Mouse (Mus musculus) bone marrow macrophage, adult 2 months (primary cell): Measurements from ENCODE around the gene Uggt1. TPM values are rescaled to one million over a fixed set of nuclear protein-coding genes. Genes with fewer than 3 reads are reported as not detected.

Source experiments
- H3K27ac ChIP-seq: 2 replicates; pipeline ENCODE4 v1.5.1; 2012; ENCODE audit warnings: low read depth, low read length; ENCODE audit not compliant: insufficient read depth
- H3K4me1 ChIP-seq: 2 replicates; pipeline ENCODE4 v1.6.1; 2012; ENCODE audit warnings: low read length; ENCODE audit not compliant: control insufficient read depth, insufficient read depth
- H3K4me3 ChIP-seq: 2 replicates; pipeline ENCODE4 v1.5.1; 2012; ENCODE audit warnings: mild to moderate bottlenecking, low read length, moderate library complexity; ENCODE audit not compliant: insufficient read depth
- CTCF ChIP-seq: IDR thresholded peaks from 2 replicates; pipeline ENCODE4 v1.5.1; 2012; ENCODE audit warnings: low read depth, mild to moderate bottlenecking, low read length, moderate library complexity
- POLR2A ChIP-seq: IDR thresholded peaks from 2 replicates; pipeline ENCODE4 v1.6.1; 2012; ENCODE audit warnings: mild to moderate bottlenecking, low read depth, low read length, borderline replicate concordance
- polyA plus RNA-seq: library from polyadenylated mRNA; stranded (reverse); fragments of >200 nt; gene quantifications from 2 replicates; pipeline ENCODE4 v1.2.4, GENCODE M21; 2012; ENCODE audit not compliant: missing spikeins, insufficient read depth, insufficient read length

Gene Uggt1
- polyA plus RNA-seq, 1 experiment, result 43.1 TPM

- no peak for TF ChIP-seq CTCF
- TF ChIP-seq POLR2A, result no peak
- peaks cover 16% of the 10 kb centered on the region for H3K4me1 ChIP-seq
- no peak overlapping the region for H3K4me3 ChIP-seq
- no peak overlapping the region for H3K27ac ChIP-seq
Measured at GRCm38 (mm10) chr1:36095423-36096272, 148.9 kb downstream of the Uggt1 start.

GRCm38 (mm10) chr1:36093741-36094140 lies 150.8 kb downstream of the Uggt1 start:
- H3K27ac ChIP-seq, result no peak overlapping the region

GRCm38 (mm10) chr1:36091246-36091645 lies 153.3 kb downstream of the Uggt1 start:
- Histone ChIP-seq H3K4me1 (peaks cover 29% of the 10 kb centered on the region), H3K4me3 (no peak overlapping the region), H3K27ac (no peak overlapping the region)
- TF ChIP-seq POLR2A (no peak), CTCF (no peak)

More at GRCm38 (mm10) chr1:36093741-36094140, 150.8 kb downstream of the Uggt1 start:
- Histone ChIP-seq H3K4me3 (no peak overlapping the region), H3K4me1 (peaks cover 31% of the 10 kb centered on the region)
- no peak for TF ChIP-seq CTCF
- no peak for TF ChIP-seq POLR2A

- H3K4me3 ChIP-seq, result no peak overlapping the region
- no peak overlapping the region for H3K27ac ChIP-seq
- peaks cover 29% of the 10 kb centered on the region for H3K4me1 ChIP-seq
- no peak for TF ChIP-seq POLR2A
- TF ChIP-seq CTCF, result no peak
Measured at GRCm38 (mm10) chr1:36090722-36091110, 153.8 kb downstream of the Uggt1 start.

Other genes with a start within 250 kb of the Uggt1 start
- gene Hs6st1, start 176.3 kb downstream of the Uggt1 start, polyA plus RNA-seq, result 22.2 and 23.4 TPM in 2 replicates
- gene Neurl3, start 30.0 kb upstream of the Uggt1 start, polyA plus RNA-seq, result 168 and 181 TPM in 2 replicates
- gene Arid5a, start 63.0 kb upstream of the Uggt1 start, polyA plus RNA-seq, result 9.4 and 12.7 TPM in 2 replicates
- gene Kansl3, start 124.5 kb upstream of the Uggt1 start, polyA plus RNA-seq, result 23.1 and 27.1 TPM in 2 replicates
- gene Fer1l5, start 127.6 kb upstream of the Uggt1 start, polyA plus RNA-seq, result not detected in 2 replicates
- 38.9 and 40.8 TPM in 2 replicates for gene Lman2l, start 200.6 kb upstream of the Uggt1 start, polyA plus RNA-seq
- gene Cnnm4, start 226.9 kb upstream of the Uggt1 start, polyA plus RNA-seq, result 7.3 and 8.5 TPM in 2 replicates